Mouse (Mus musculus): ENCODE results near the gene Abtb2. TPM values are rescaled to one million over a fixed set of nuclear protein-coding genes. Genes with fewer than 3 reads are reported as not detected.

Gene Abtb2
- polyA plus RNA-seq, 1 experiment from 2014 or later = 15.6 TPM

DNA sequence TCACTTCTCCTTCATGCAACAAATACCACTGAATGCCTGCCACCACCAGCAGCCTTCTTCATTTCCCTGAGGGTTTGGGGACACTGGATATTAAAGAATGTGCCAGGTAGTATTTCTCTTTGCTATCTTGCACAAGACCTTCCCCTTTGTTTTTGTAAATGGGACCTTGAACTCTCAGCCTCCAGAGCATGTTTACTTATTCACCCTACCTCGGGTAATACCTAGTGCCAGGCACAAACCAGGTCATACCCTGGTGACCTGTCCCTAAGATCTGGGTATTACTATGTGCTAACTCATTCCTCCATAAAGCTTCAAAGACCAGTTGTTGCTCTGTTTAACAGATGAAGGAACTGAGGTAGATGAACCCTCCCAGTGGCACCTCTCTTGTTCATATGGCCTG, 35.0 kb downstream of the Abtb2 start:
- H3K27me3 ChIP-seq (ENCODE audit: control insufficient read depth, insufficient read depth, low read length) = no peaks in the 10 kb centered on the region
- H3K4me1 ChIP-seq (ENCODE audit: control insufficient read depth, insufficient read depth, low read length) = peaks cover 81% of the 10 kb centered on the region
- peak overlapping the region; percentile 84 for H3K27ac ChIP-seq (ENCODE audit: low read depth, low read length)
- no peaks in the 10 kb centered on the region for H3K36me3 ChIP-seq (ENCODE audit: control insufficient read depth, insufficient read depth, low read length)
- ATAC-seq (replicated peaks; ENCODE audit: insufficient number of reproducible peaks, low FRiP score, low TSS enrichment) = no peak
- H3K9ac ChIP-seq (ENCODE audit: low read depth, low read length) = no peak overlapping the region
- WGBS (ENCODE audit: insufficient replicate concordance) = 56% methylated on average over 1 of the region's 1 CpGs
- H3K4me3 ChIP-seq (ENCODE audit: low read depth, low read length) = no peak overlapping the region
- no peak overlapping the region; the same call in 1 of the 2 replicates for H3K4me2 ChIP-seq
- no peaks in the 10 kb centered on the region for H3K9me3 ChIP-seq (replicated peaks; ENCODE audit: control insufficient read depth, low read length)

DNA sequence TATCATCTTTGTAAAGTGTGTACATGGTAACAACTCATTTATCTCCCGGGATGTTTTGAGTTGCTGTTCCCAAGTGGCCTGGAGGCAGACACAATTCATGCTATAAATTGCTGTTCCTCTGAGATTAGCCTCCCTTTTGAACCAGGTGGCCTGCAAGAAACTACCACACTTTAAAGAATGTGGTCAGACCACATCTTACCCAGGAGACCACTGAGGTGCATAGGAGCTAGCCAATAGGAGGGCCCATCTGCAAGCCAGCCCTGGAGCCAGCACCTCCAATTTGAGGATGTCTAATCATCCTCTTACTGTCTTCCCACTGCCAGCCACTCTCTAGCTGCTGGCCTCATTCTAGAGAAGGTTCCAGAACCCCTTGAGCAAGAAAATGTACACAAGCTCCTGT, 35.4 kb downstream of the Abtb2 start:
- no peak overlapping the region for H3K4me3 ChIP-seq (ENCODE audit: low read depth, low read length)
- no peaks in the 10 kb centered on the region for H3K9me3 ChIP-seq (replicated peaks; ENCODE audit: control insufficient read depth, low read length)
- no peak overlapping the region for H3K4me2 ChIP-seq
- H3K36me3 ChIP-seq (ENCODE audit: control insufficient read depth, insufficient read depth, low read length) = no peaks in the 10 kb centered on the region
- H3K9ac ChIP-seq (ENCODE audit: low read depth, low read length) = no peak overlapping the region
- H3K27ac ChIP-seq (ENCODE audit: low read depth, low read length) = 0 out of 2 replicates have a peak overlapping the region, but pooled peaks have one; percentile 84
- 56% methylated on average over 1 of the region's 1 CpGs for WGBS (ENCODE audit: insufficient replicate concordance)
- H3K4me1 ChIP-seq (ENCODE audit: control insufficient read depth, insufficient read depth, low read length) = peaks cover 77% of the 10 kb centered on the region
- H3K27me3 ChIP-seq (ENCODE audit: control insufficient read depth, insufficient read depth, low read length) = no peaks in the 10 kb centered on the region
- no peak for ATAC-seq (replicated peaks; ENCODE audit: insufficient number of reproducible peaks, low FRiP score, low TSS enrichment)

DNA sequence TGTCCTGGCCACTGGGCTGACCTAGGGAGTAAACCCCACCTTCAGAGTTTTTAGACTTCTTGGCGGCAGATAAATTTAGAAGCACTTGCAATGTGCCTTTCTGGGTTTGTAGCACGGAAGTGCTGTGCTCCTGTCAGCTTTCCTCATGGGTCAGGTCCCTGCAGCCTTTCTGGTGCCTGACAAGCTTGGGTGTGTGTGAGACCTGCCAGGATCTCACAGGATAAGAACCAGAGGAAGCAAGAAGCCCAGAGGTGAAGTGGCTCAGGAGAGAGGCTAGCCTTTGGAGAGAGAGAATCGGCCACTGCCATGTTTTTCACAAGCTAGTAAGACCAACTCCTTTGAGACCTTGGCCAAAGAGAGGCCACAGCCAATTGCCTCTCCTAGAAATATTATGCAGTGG, 37.1 kb downstream of the Abtb2 start:
- peak overlapping the region; percentile 67 for H3K27ac ChIP-seq (ENCODE audit: low read depth, low read length)
- H3K4me2 ChIP-seq = peak overlapping the region; percentile 50
- H3K36me3 ChIP-seq (ENCODE audit: control insufficient read depth, insufficient read depth, low read length) = no peaks in the 10 kb centered on the region
- 25% methylated on average over 3 of the region's 3 CpGs for WGBS (ENCODE audit: insufficient replicate concordance)
- no peak overlapping the region for H3K9ac ChIP-seq (ENCODE audit: low read depth, low read length)
- H3K4me3 ChIP-seq (ENCODE audit: low read depth, low read length) = peak overlapping the region; percentile 16; the same call in 1 of the 2 replicates
- peak; percentile 66 for ATAC-seq (replicated peaks; ENCODE audit: insufficient number of reproducible peaks, low FRiP score, low TSS enrichment)
- no peaks in the 10 kb centered on the region for H3K27me3 ChIP-seq (ENCODE audit: control insufficient read depth, insufficient read depth, low read length)
- H3K9me3 ChIP-seq (replicated peaks; ENCODE audit: control insufficient read depth, low read length) = no peaks in the 10 kb centered on the region
- peaks cover 70% of the 10 kb centered on the region for H3K4me1 ChIP-seq (ENCODE audit: control insufficient read depth, insufficient read depth, low read length)

DNA sequence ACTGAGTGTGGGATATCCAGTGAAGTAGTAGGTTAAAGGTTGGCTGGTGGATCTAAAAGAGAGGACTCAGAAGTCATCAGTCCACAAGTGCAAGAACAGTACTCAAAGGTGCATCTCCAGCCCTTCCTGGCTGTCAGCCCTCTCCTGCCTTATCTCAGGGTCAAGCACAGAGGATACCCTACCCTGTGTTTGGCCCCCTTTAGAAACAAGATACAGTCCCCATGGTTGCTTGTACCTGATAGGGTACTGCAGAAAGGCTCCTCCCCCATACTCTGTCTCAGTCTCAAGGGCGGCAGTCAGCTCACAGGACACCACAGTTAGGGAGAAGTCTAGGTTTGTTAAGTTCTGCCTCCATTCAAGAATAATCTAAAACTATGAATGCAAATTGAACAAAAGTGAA, 37.8 kb downstream of the Abtb2 start:
- WGBS (ENCODE audit: insufficient replicate concordance) = 13% methylated on average over 1 of the region's 1 CpGs
- ATAC-seq (replicated peaks; ENCODE audit: insufficient number of reproducible peaks, low FRiP score, low TSS enrichment) = peak; percentile 80
- Histone ChIP-seq H3K9ac (ENCODE audit: low read depth, low read length) (no peak overlapping the region), H3K27me3 (ENCODE audit: control insufficient read depth, insufficient read depth, low read length) (no peaks in the 10 kb centered on the region), H3K4me3 (ENCODE audit: low read depth, low read length) (peak overlapping the region; percentile 16), H3K4me2 (peak overlapping the region; percentile 50), H3K36me3 (ENCODE audit: control insufficient read depth, insufficient read depth, low read length) (no peaks in the 10 kb centered on the region), H3K27ac (ENCODE audit: low read depth, low read length) (peak overlapping the region; percentile 67), H3K4me1 (ENCODE audit: control insufficient read depth, insufficient read depth, low read length) (peaks cover 70% of the 10 kb centered on the region), H3K9me3 (replicated peaks; ENCODE audit: control insufficient read depth, low read length) (no peaks in the 10 kb centered on the region)

DNA sequence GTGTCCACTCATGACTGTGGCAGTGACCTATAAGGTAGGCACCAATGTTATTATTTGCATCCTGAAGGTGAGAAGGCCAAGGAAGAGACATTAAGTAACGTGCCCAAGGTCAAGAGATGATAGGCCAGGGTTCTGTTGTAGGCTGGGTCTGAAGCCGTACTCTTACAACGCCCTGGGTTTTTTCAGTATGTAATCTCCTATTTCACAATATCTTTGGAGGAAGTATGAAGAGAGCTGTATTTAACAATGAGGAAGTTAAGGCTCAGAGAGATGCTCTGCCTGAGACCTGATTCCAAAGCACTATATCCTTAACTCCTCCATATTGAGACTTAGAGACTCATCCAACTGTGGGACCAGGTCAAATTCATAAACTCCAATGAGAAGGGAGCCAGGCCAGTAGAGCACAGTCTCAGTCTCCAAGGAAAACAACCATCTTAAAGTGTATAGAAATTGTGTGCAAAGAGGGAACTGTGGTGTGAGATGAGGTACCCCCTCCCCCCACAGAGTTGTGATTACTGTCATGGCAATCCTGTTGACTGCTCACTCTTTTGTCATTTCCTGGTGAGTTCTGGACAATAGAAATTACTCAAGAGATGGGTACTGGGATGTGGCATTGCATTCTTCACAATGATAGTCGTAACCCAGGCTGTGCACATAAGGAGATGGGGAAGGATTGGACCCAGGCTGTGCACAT, 39.8 kb downstream of the Abtb2 start:
- 78% methylated on average over 4 of the region's 4 CpGs for WGBS (ENCODE audit: insufficient replicate concordance)
- no peak for ATAC-seq (replicated peaks; ENCODE audit: insufficient number of reproducible peaks, low FRiP score, low TSS enrichment)
- Histone ChIP-seq H3K27ac (ENCODE audit: low read depth, low read length) (no peak overlapping the region), H3K27me3 (ENCODE audit: control insufficient read depth, insufficient read depth, low read length) (no peaks in the 10 kb centered on the region), H3K36me3 (ENCODE audit: control insufficient read depth, insufficient read depth, low read length) (no peaks in the 10 kb centered on the region), H3K4me1 (ENCODE audit: control insufficient read depth, insufficient read depth, low read length) (peaks cover 62% of the 10 kb centered on the region), H3K9ac (ENCODE audit: low read depth, low read length) (no peak overlapping the region), H3K4me3 (ENCODE audit: low read depth, low read length) (no peak overlapping the region), H3K9me3 (replicated peaks; ENCODE audit: control insufficient read depth, low read length) (no peaks in the 10 kb centered on the region), H3K4me2 (no peak overlapping the region)

DNA sequence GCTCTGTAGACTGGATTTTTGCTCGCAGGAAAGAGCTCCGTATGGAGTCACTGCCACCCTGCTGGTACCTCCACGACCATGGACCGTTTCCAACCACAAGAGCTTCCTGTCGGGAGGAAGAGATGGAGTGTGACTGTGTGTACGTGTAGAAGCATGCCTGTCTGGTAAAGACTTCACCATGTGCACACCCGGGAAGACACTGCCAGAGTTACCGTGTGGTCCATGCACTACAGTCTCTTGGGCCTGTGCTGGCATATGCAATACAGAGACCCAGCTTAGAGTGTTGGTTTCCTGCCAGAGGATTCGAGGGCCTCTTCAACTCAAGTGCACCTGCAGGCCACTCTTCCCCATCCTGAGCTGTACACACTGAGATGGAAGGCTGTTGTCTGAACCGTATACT, 41.8 kb downstream of the Abtb2 start:
- no peaks in the 10 kb centered on the region for H3K27me3 ChIP-seq (ENCODE audit: control insufficient read depth, insufficient read depth, low read length)
- 0 out of 2 replicates have a peak overlapping the region, but pooled peaks have one; percentile 41 for H3K27ac ChIP-seq (ENCODE audit: low read depth, low read length)
- 69% methylated on average over 10 of the region's 10 CpGs for WGBS (ENCODE audit: insufficient replicate concordance)

DNA sequence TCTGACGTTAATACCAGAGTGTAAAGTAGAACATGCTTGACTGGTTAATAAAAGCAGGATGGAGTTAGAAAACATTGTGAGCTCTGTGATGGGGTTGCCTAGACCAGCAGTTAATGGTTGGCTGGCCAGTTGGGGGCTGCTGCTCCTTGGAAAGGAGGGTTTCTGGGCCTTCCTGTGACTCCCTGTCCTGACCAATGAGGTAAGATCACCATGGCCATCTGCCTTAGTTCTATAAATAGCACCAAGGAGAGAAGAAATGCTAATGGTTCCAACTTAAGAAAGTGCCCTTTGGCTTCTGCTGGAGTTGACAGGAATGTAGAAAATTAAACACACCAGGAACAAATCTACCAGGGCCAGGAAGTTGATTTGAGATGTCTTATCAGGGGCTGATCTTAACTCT, 42.8 kb downstream of the Abtb2 start:
- H3K9ac ChIP-seq (ENCODE audit: low read depth, low read length) = no peak overlapping the region
- peaks cover 40% of the 10 kb centered on the region for H3K4me1 ChIP-seq (ENCODE audit: control insufficient read depth, insufficient read depth, low read length)
- 68% methylated on average over 1 of the region's 1 CpGs for WGBS (ENCODE audit: insufficient replicate concordance)
- no peaks in the 10 kb centered on the region for H3K36me3 ChIP-seq (ENCODE audit: control insufficient read depth, insufficient read depth, low read length)
- H3K9me3 ChIP-seq (replicated peaks; ENCODE audit: control insufficient read depth, low read length) = no peaks in the 10 kb centered on the region
- H3K27me3 ChIP-seq (ENCODE audit: control insufficient read depth, insufficient read depth, low read length) = no peaks in the 10 kb centered on the region
- no peak overlapping the region for H3K27ac ChIP-seq (ENCODE audit: low read depth, low read length)
- ATAC-seq (replicated peaks; ENCODE audit: insufficient number of reproducible peaks, low FRiP score, low TSS enrichment) = no peak
- H3K4me2 ChIP-seq = no peak overlapping the region
- H3K4me3 ChIP-seq (ENCODE audit: low read depth, low read length) = no peak overlapping the region

More for the DNA sequence above, 41.8 kb downstream of the Abtb2 start:
- Histone ChIP-seq H3K4me2 (no peak overlapping the region), H3K36me3 (ENCODE audit: control insufficient read depth, insufficient read depth, low read length) (no peaks in the 10 kb centered on the region), H3K4me1 (ENCODE audit: control insufficient read depth, insufficient read depth, low read length) (peaks cover 42% of the 10 kb centered on the region), H3K9me3 (replicated peaks; ENCODE audit: control insufficient read depth, low read length) (no peaks in the 10 kb centered on the region), H3K9ac (ENCODE audit: low read depth, low read length) (no peak overlapping the region), H3K4me3 (ENCODE audit: low read depth, low read length) (no peak overlapping the region)
- no peak for ATAC-seq (replicated peaks; ENCODE audit: insufficient number of reproducible peaks, low FRiP score, low TSS enrichment)

DNA sequence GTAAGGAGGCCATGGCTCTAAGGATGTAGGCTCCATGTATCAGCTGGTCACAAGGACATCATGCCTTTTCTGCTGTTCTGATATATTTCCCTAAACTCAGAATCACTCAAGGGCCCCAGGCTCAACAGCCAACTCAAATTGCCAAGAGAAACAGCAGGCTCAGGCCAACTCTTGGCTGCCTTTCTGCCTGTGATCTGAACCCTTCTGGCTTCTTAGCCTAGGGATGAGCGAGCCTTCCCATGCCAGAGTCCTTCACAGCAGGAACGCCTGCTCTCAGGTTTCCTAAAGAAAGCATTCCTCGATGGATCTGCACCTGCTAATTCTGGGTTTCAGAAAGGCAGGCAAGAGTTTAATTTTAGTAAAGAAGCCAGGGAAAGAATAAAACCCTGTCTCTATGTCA, 43.4 kb downstream of the Abtb2 start:
- Histone ChIP-seq H3K9ac (ENCODE audit: low read depth, low read length) (no peak overlapping the region), H3K4me3 (ENCODE audit: low read depth, low read length) (no peak overlapping the region), H3K4me2 (no peak overlapping the region), H3K36me3 (ENCODE audit: control insufficient read depth, insufficient read depth, low read length) (no peaks in the 10 kb centered on the region), H3K27ac (ENCODE audit: low read depth, low read length) (no peak overlapping the region), H3K27me3 (ENCODE audit: control insufficient read depth, insufficient read depth, low read length) (no peaks in the 10 kb centered on the region), H3K9me3 (replicated peaks; ENCODE audit: control insufficient read depth, low read length) (no peaks in the 10 kb centered on the region), H3K4me1 (ENCODE audit: control insufficient read depth, insufficient read depth, low read length) (peaks cover 41% of the 10 kb centered on the region)
- ATAC-seq (replicated peaks; ENCODE audit: insufficient number of reproducible peaks, low FRiP score, low TSS enrichment) = no peak
- WGBS (ENCODE audit: insufficient replicate concordance) = 40% methylated on average over 3 of the region's 3 CpGs
